Mouse (Mus musculus) adrenal gland (tissue): Measurements from ENCODE around the gene Capn11.
"Not testable (repeated sequence)": the region's sequence is repeated elsewhere in the genome, so short reads cannot be mapped to it uniquely, and the experiment has no call there.

ENCODE experiments used
- intact Hi-C: fragments of 180-260 bp; cut with DNase I; formaldehyde crosslinking; loops from one replicate; pipeline ENCODE4 v1.15.1; 2025

Gene Capn11

GRCm38 (mm10) chr17:45629861-45630694 lies 29.0 kb downstream of the Capn11 start:
- intact Hi-C loops: no loop called here

DNA sequence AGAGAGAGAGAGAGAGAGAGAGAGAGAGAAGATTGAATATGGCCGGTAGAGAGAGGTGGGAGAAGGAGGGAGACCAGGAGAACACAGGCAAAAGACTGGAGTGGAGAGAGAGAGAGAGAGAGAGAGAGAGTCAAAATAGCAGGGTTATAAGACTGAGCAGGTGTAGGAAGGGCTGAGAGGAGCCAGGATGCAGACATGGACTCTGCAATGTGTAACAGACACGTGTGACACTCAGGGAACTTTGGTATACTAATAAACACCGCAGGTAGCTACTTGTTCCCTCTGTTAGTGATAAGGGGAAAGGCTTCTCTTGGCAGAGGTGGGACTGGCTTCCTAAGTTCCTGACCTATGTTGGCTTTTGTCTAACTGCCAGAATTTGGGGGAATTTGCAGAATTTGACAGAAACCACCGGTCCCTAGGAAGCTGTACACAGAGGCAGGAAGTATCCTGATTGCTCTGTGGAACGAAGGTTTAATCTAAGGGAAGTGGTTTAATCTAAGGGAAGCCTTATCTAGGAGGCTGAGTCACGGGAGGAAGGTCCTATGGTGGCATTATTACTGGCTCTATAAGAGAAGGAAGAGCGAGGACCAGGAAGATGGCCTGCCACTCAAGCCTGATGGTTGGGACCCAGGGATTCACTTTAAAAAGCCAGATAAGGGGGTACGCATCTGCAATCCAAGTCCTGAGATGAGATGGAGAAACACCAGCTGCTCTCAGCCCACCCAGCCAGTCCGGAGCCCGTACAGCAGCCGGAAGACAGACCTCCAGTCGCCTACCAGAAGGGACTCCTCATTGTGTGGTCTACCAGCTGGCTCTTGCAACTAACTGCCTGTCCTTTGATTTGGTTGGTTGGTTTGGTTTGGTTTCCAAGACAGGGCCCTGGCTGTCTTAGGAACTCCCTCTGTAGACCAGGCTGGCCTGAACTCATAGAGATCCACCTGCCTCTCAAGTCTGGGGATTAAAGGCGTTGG lies 30.0 kb downstream of the Capn11 start:
- intact Hi-C loops: no loop called here

- intact Hi-C loops: no loop called here
Observed at GRCm38 (mm10) chr17:45628160-45628559, 31.0 kb downstream of the Capn11 start.

- intact Hi-C loops: loop anchor here (2.0 kb wide), 1 partner anchor 44 kb away; no protein-coding TSS in a partner anchor
Observed at GRCm38 (mm10) chr17:45626577-45627134, 32.5 kb downstream of the Capn11 start.

DNA sequence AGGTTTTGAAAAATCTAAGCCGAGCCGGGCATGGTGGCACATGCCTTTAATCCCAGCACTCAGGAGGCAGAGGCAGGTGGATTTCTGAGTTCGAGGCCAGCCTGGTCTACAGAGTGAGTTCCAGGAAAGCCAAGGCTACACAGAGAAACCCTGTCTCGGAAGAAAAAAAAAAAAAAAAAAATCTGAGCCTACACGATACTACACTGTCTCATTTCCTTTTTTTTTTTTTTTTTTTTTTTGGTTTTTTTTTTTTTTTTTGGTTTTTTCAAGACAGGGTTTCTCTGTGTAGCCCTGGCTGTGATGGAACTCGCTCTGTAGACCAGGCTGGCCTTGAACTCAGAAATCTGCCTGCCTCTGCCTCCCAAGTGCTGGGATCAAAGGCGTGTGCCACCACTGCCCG lies 35.7 kb downstream of the Capn11 start:
- intact Hi-C loops: not testable (repeated sequence)

- intact Hi-C loops: no loop called here
Observed at GRCm38 (mm10) chr17:45619386-45620256, 39.5 kb downstream of the Capn11 start.

GRCm38 (mm10) chr17:45618941-45619385 lies 40.2 kb downstream of the Capn11 start:
- intact Hi-C loops: no loop called here

DNA sequence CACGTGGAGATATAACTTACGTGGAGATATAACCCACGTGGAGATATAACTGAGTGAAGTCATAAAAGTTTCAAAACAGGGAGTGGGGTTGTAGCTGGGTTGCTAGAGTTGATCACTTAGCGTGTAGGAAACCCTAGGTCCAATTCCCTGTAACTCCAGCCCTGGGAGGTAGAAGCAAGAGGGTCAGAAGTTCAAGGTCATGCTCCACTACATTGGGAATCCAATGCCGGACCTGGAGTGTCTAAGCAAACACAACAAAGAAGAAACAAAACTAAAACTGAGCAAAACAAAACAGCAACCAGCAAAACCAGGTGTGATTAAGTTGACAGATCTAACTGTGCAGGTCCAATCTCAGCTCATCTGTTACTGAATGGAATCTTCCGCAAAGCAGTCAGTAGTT lies 41.5 kb downstream of the Capn11 start:
- intact Hi-C loops: no loop called here

GRCm38 (mm10) chr17:45616679-45617078 lies 42.4 kb downstream of the Capn11 start:
- intact Hi-C loops: no loop called here

DNA sequence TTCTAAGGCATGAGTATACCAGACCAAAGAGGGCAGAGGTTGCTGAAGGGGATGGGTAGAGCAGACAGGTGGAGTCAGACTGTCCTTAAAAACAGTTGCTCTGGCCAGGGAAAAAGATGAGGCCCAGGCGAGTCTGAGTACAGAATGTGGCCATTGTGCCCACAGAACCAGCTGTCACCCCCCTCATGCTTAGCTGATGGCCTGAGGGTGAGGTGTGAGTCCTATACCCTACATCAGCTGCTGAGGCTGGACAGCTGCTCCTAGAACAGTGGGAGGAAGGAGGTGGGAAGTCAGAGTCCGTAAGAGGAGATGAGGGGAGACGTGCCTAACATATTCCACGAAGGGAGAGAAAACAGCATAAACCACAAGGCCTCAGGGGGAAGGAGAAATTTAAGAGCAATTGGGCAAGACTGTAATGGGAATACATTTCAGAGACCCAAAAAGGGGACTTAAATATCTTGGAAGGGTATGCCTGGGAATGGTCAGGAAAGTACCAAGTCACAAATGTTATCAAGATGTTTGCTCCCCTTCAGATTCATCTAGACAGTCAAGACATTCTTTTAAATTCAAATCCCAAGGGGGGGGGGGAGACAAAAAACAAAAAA lies 43.0 kb downstream of the Capn11 start:
- intact Hi-C loops: no loop called here

- intact Hi-C loops: no loop called here
Observed at GRCm38 (mm10) chr17:45612921-45613320, 46.2 kb downstream of the Capn11 start.

DNA sequence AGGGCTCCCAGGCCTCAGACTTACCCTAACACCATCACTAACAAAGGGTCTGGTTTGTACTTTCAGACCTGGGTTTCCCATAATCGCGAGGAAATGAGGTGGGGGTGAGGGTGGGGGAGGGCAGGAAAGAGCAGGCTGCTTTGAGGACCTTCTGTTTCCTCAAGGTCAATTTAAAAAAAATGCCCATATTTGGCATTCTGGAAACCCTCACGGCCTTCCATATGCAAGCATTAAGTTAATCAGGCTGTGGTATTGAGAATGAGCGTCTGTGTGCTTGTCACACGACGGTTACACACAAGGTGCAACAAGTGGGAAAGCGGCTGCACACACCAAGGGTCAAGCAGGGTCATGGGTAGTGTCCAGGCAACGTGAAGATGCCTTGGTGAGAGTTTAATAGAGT lies 47.1 kb downstream of the Capn11 start:
- intact Hi-C loops: no loop called here

DNA sequence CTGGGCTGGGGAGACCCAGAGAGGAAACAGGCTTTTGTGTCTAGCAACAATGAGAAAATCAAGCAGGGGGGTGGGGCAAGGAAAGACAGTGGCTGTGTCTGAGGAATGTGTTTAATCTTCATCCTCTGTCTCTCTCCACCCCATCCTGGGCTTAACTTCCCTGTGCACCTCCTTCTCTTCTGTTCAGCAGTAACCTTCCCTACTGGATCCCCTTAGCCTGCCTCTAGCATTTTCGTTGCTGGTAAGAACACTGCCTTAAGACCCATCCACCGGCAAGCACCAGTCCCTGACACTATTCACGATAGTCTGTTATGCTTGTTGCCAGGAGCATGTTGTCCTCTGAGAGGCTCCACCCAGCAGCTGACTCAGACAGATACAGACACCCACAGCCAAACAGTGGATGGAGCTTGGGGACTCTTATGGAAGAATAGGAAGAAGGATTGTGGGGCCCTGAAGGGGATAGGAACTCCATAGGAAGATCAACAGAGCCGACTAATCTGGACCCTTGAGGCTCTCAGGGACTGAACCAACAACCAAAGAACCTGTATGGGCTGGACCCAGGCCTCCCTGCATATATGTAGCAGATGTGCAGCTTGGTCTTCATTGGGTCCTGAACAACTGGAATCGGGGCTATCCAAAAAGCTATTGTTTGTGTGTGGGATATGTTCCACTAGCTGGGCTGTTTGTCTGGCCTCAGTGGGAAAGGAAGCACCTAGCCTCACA lies 48.8 kb downstream of the Capn11 start:
- intact Hi-C loops: no loop called here

GRCm38 (mm10) chr17:45608396-45608795 lies 50.7 kb downstream of the Capn11 start:
- intact Hi-C loops: no loop called here

DNA sequence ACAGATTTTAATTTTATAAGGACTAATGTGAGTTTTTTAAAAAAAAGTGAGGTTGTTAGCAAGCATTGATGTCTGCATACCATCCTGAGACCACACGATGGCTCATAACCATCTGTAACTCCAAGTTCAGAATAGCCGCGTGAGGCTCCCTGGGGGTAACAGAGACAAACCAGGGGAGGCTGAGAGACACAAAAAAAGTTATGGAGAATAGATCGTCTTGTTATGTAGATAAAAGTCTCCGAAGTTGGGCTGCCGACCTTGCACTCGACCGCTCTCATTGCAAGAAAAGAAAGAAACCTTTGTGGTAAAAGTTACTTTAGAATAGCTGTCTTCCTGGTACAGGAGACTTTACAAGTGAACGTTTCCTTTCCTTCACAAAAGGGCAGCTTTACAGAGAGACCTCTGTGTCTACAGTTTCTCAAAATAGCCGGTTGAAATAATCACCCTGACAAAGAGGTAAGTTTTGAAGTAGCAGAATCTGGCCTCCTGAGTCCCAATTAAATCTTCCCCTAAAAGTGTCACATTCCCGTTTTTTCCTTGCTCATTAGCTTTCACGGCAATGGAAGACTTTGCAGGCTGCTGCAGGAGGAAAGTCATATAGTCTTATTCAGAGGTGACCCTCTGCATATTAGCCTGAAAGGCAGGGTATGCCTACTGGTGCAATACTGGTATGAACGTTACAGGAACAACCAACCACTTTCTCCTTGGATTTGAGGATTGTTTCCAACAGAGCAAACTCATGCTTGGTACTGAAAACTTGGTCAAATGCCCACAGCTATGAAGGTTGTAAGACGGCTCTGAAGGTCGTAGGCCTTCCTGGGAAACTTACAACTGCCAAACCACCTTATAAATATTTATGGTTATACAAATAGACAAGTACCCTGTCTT lies 51.9 kb downstream of the Capn11 start:
- intact Hi-C loops: no loop called here

GRCm38 (mm10) chr17:45602984-45603383 lies 56.1 kb downstream of the Capn11 start:
- intact Hi-C loops: no loop called here

- intact Hi-C loops: no loop called here
Observed at GRCm38 (mm10) chr17:45601877-45602304, 57.2 kb downstream of the Capn11 start, which contains the start of gene Mymx. Gene Mymx, minus strand, starts transcription at chr17:45602102.

DNA sequence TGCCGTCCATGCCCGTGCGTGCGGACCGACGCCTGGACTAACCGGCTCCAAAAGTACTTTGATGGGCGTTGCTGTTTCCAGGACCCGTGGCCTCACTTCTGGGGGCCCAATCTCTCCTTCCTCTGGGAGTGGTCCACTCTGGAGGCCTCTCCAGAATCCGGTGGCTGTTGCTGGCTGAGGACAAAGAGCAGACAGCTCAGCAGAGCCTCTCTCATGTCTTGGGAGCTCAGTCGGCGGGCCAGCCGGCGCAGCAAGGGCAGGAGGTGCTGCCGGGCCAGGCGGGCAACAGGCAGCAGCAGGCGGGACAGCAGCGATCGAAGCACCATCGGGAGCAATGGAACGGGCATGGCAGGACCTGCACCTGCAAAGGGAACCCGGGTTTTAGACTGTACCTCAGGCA lies 57.8 kb downstream of the Capn11 start:
- intact Hi-C loops: no loop called here
